26 mouse cellular contexts compared by ENCODE assay signal in the genomic region with DNA sequence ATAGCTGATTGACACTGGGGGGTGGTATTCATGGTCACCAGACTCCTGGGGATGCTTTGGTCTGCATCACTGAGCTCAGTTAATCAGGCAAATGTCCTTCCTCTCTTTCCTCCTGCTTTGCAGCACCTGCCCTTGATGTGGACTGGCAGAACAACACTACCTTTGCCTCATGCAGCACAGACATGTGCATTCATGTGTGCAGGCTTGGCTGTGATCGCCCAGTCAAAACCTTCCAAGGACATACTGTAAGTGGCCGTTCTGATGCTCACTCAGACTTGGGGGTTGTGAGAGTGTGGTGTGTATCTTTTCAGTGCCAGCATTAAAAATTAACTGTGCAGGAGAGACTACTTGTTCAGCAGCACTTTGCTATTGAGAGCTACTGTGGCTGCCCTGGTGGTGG.
DNase-seq lines count a peak whose midpoint lies in the region; ATAC-seq and TF ChIP-seq lines count a peak whose summit lies in the region.
"Had no signal": no experiment of that assay in that cellular context is flagged by ENCODE, and none has a peak within 500 bp of the region (broad histone marks: within the 10 kb centered on the region; RNA-seq: fewer than 3 reads in every experiment).

No protein-coding gene starts in this region.

- no peaks in the 10 kb centered on the region for H3K27me3 ChIP-seq in kidney, embryonic 15.5 days
- no peaks in the 10 kb centered on the region for H3K27me3 ChIP-seq in midbrain, embryonic 10.5 days (ENCODE audit: low read depth, poor library complexity, severe bottlenecking)
- H3K27me3 ChIP-seq: embryonic facial prominence, embryonic 15.5 days; liver, embryonic 15.5 days; lung, embryonic 15.5 days; midbrain, embryonic 15.5 days; neural tube, embryonic 12.5 days; stomach, embryonic 15.5 days had no signal

- WGBS in kidney, embryonic 15.5 days: 75% methylated on average over 2 of the region's 2 CpGs
- WGBS in midbrain, embryonic 10.5 days: 92% methylated on average over 2 of the region's 2 CpGs

- H3K4me3 ChIP-seq in kidney, embryonic 15.5 days (replicated peaks): no peak overlapping the region
- no peak overlapping the region for H3K4me3 ChIP-seq in gastrocnemius, adult 2 months
- H3K4me3 ChIP-seq in midbrain, embryonic 10.5 days: no peak overlapping the region
- H3K4me3 ChIP-seq: embryonic facial prominence, embryonic 15.5 days; heart, adult 2 months; left cerebral cortex, adult 2 months; limb, embryonic 10.5 days; liver, embryonic 15.5 days; lung, embryonic 15.5 days; midbrain, embryonic 15.5 days; neural tube, embryonic 12.5 days; stomach, embryonic 15.5 days had no signal

- peak; percentile 47 to 64 for DNase-seq in cerebellum, postnatal 14 days
- DNase-seq in cerebellum, adult 9-11 months: no peak
- DNase-seq in kidney, adult 11 months: peak; percentile 63
- peak; percentile 4 to 27 for DNase-seq in kidney, postnatal 4 days
- DNase-seq in gastrocnemius, adult 2 months: no peak
- no peak for DNase-seq in midbrain, embryonic 10.5 days (ENCODE audit: low spot score)
- DNase-seq: cerebellum, adult 11 months; gastrocnemius, postnatal 36 days; heart, adult 2 months; heart, postnatal 36 days; liver; lung, postnatal 4 days; thymus, adult 18-20 months; thymus, postnatal 36 days had no signal

- H3K36me3 ChIP-seq in kidney, embryonic 15.5 days: peaks cover 73% of the 10 kb centered on the region
- peaks cover 95% of the 10 kb centered on the region for H3K36me3 ChIP-seq in midbrain, embryonic 10.5 days
- H3K36me3 ChIP-seq: stomach, embryonic 15.5 days had no signal

- no peaks in the 10 kb centered on the region for H3K4me1 ChIP-seq in kidney, embryonic 15.5 days
- H3K4me1 ChIP-seq in midbrain, embryonic 10.5 days: no peaks in the 10 kb centered on the region
- H3K4me1 ChIP-seq: embryonic facial prominence, embryonic 15.5 days; limb, embryonic 10.5 days; liver, embryonic 15.5 days; lung, embryonic 15.5 days; midbrain, embryonic 15.5 days; neural tube, embryonic 12.5 days; stomach, embryonic 15.5 days had no signal

- no peaks in the 10 kb centered on the region for H3K9me3 ChIP-seq in kidney, embryonic 15.5 days (replicated peaks)
- no peaks in the 10 kb centered on the region for H3K9me3 ChIP-seq in midbrain, embryonic 10.5 days (replicated peaks)
- H3K9me3 ChIP-seq: embryonic facial prominence, embryonic 15.5 days; limb, embryonic 10.5 days; liver, embryonic 15.5 days; lung, embryonic 15.5 days; midbrain, embryonic 15.5 days; neural tube, embryonic 12.5 days; stomach, embryonic 15.5 days had no signal

- no peak overlapping the region for H3K27ac ChIP-seq in kidney, embryonic 15.5 days
- no peak overlapping the region for H3K27ac ChIP-seq in gastrocnemius, adult 2 months
- H3K27ac ChIP-seq in midbrain, embryonic 10.5 days (replicated peaks): no peak overlapping the region
- H3K27ac ChIP-seq: embryonic facial prominence, embryonic 15.5 days; heart, adult 2 months; hindbrain, embryonic 14.5 days; left cerebral cortex, adult 2 months; limb, embryonic 10.5 days; liver, embryonic 15.5 days; lung, embryonic 15.5 days; midbrain, embryonic 15.5 days; neural tube, embryonic 12.5 days; stomach, embryonic 15.5 days had no signal

- no peak for TF ChIP-seq CTCF in gastrocnemius, adult 2 months (IDR thresholded peaks at IDR 0.05)

- intact Hi-C loops in gastrocnemius, adult 2 months (cut with DNase I): loop anchor here (10.0 kb wide), 1 partner anchor 155 kb away; no protein-coding TSS in a partner anchor

- peak; percentile 69 for ATAC-seq in kidney, embryonic 15.5 days (replicated peaks; ENCODE audit: low FRiP score)
- ATAC-seq: CD4-positive, CD25-positive, alpha-beta regulatory T cell, adult 4 months; forebrain, embryonic 16.5 days; midbrain, embryonic 15.5 days had no signal

- H3K4me2 ChIP-seq in kidney, embryonic 15.5 days: no peak overlapping the region
- H3K4me2 ChIP-seq: embryonic facial prominence, embryonic 15.5 days; hindbrain, embryonic 14.5 days; liver, embryonic 15.5 days; lung, embryonic 15.5 days; midbrain, embryonic 15.5 days; neural tube, embryonic 12.5 days; stomach, embryonic 15.5 days had no signal

- no peak overlapping the region for H3K9ac ChIP-seq in kidney, embryonic 15.5 days
- H3K9ac ChIP-seq: embryonic facial prominence, embryonic 15.5 days; hindbrain, embryonic 14.5 days; liver, embryonic 15.5 days; lung, embryonic 15.5 days; midbrain, embryonic 15.5 days; neural tube, embryonic 12.5 days; stomach, embryonic 15.5 days had no signal

Comparison
In these comparisons a context has a peak if more than half of its experiments do, and no peak if none do; other contexts are left out.
1. DNase-seq: peak in cerebellum, postnatal 14 days (2 of 2), kidney, adult 11 months (single experiment) and kidney, postnatal 4 days (2 of 2); none in cerebellum, adult 9-11 months (single experiment), gastrocnemius, adult 2 months (single experiment) and midbrain, embryonic 10.5 days (single experiment).